Mouse (Mus musculus) liver, adult 2 months (tissue): ENCODE measurements at regions not wholly inside any gene's neighbourhood (a gene's known extent, or its start where the extent isn't known, plus 50 kb on each side); places are given as distances from the start of the nearest gene placed in this dataset.

Experiments
- CTCF ChIP-seq: fragments of 200-500 bp; IDR thresholded peaks from 2 replicates; pipeline ENCODE4 v1.5.1; 2011; ENCODE audit warnings: low read depth, low read length, control low read depth
- POLR2A ChIP-seq: fragments of 200-500 bp; IDR thresholded peaks from 2 replicates; pipeline ENCODE4 v1.6.1; 2011; ENCODE audit warnings: low read length, control low read depth; ENCODE audit not compliant: insufficient read depth; ENCODE audit errors: extremely low read depth

GRCm38 (mm10) chr17:66266803-66267202, 143.5 kb downstream of the Ddx11 start:
- TF ChIP-seq CTCF, result no peak
- no peak for TF ChIP-seq POLR2A
